Mouse (Mus musculus) forebrain, embryonic 11.5 days (tissue): ENCODE measurements around the gene Olfr1282. TPM values are rescaled to one million over a fixed set of nuclear protein-coding genes. Genes with fewer than 3 reads are reported as not detected.
"Not testable (repeated sequence)": the region's sequence is repeated elsewhere in the genome, so short reads cannot be mapped to it uniquely, and the experiment has no call there.

Experiments used
- ATAC-seq: fragments of 200-750 bp; cut with Nextera tagmentation; replicated peaks from 2 replicates; pipeline ENCODE4 v1.8.0; 2017; ENCODE audit warnings: moderate TSS enrichment; ENCODE audit not compliant: low FRiP score
- DNase-seq: peaks from one replicate; pipeline ENCODE4 v3.0.0-alpha.2; 2017; ENCODE audit warnings: low spot score
- H3K27ac ChIP-seq: fragments of 300-500 bp; sonication (generic); 2 replicates; pipeline ENCODE4 v1.5.1; 2014; ENCODE audit warnings: low read depth, low read length
- H3K27me3 ChIP-seq: fragments of 300-500 bp; sonication (generic); 2 replicates; pipeline ENCODE4 v1.6.1; 2014; ENCODE audit warnings: mild to moderate bottlenecking, low read length, mixed read lengths; ENCODE audit not compliant: control insufficient read depth, insufficient read depth
- H3K36me3 ChIP-seq: fragments of 300-500 bp; sonication (generic); 2 replicates; pipeline ENCODE4 v1.6.1; 2014; ENCODE audit warnings: mild to moderate bottlenecking, low read length, moderate library complexity, mixed read lengths; ENCODE audit not compliant: control insufficient read depth, insufficient read depth
- H3K4me1 ChIP-seq: fragments of 300-500 bp; sonication (generic); replicated peaks from 2 replicates; pipeline ENCODE4 v1.6.1; 2014; ENCODE audit warnings: low read length, mixed read lengths; ENCODE audit not compliant: control insufficient read depth, insufficient read depth
- H3K4me2 ChIP-seq: fragments of 300-500 bp; sonication (generic); 2 replicates; pipeline ENCODE4 v1.6.1; 2014; ENCODE audit warnings: low read depth, mild to moderate bottlenecking, low read length, moderate library complexity, mixed read lengths; ENCODE audit not compliant: severe bottlenecking
- H3K4me3 ChIP-seq: fragments of 300-500 bp; sonication (generic); 2 replicates; pipeline ENCODE4 v1.5.1; 2014; ENCODE audit warnings: low read depth, low read length
- H3K9ac ChIP-seq: fragments of 300-500 bp; sonication (generic); 2 replicates; pipeline ENCODE4 v1.6.1; 2014; ENCODE audit warnings: low read length
- H3K9me3 ChIP-seq: fragments of 300-500 bp; sonication (generic); 2 replicates; pipeline ENCODE4 v1.6.1; 2016; ENCODE audit warnings: low read length, mixed read lengths; ENCODE audit not compliant: control insufficient read depth
- WGBS: fragments of 180-500 bp; shearing (Covaris S2); extraction: QIAGEN DNeasy Blood & Tissue Kit; methylation state at CpG from one replicate; pipeline ENCODE4 v1.1.7; 2014; 5-methylcytosine and 5-hydroxymethylcytosine counted together
- polyA plus RNA-seq: library from polyadenylated mRNA; unstranded; fragments of >200 nt; fragmentation: Nextera tagmentation; extraction: Ambion mirVana; gene quantifications from 2 replicates; pipeline ENCODE4 v1.2.1, GENCODE M21; 2014

Gene Olfr1282
- not detected in 2 replicates for polyA plus RNA-seq

DNA sequence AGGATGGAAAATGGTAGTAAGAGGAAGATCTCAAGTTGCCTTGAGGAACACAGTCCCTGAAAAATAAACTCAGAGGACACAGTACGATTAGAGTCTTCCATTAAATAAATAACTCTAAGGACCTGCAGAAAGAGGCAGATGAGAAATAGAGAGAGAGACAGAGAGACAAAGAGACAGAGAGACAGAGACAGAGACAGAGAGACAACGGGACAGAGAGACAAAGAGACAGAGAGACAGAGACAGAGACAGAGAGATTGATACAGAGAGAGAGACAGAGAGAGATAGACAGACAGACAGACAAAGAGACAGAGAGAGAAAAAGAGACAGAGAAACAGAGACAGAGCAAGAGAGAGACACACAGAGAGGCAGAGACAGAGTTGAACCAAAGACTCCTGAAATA lies at the start of gene Olfr1282:
TSS of gene Olfr1282 (minus strand) at position 101 of the 400 bp plus-strand sequence.
- no peak within 1 kb of the TSS for H3K4me3 ChIP-seq
- WGBS = 80% methylated on average over 2 of the region's 2 CpGs

DNA sequence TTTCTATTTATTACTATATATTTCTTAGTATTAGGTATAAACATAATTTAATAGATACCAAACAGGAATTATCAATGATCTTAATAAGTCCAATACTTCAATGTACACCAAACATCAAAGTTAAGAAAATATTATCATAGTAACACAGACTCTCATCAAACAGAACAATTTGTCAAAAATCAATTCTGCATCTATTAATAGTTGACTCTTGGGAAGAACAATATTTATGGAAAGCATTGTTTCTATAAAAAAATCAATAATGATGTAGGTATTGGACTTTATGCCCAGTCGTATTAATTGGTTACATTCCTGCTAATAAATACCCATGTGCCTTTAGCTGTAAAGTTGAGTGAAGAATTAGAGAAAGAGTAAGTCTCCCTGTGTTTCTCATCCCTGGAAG lies 39.3 kb upstream of the Olfr1282 start, which contains the start of gene Olfr1284:
TSS of gene Olfr1284 (plus strand) at position 301 of the 400 bp plus-strand sequence.
- H3K9ac ChIP-seq = no peak within 1 kb of the TSS
- 79% methylated on average over 1 of the region's 1 CpGs for WGBS

More for the DNA sequence above, at the start of gene Olfr1282:
- Histone ChIP-seq H3K9me3 (no peaks in the 10 kb centered on the region), H3K4me2 (no peak within 1 kb of the TSS), H3K9ac (no peak within 1 kb of the TSS), H3K27ac (no peak within 1 kb of the TSS), H3K4me1 (no peaks in the 10 kb centered on the region), H3K27me3 (no peaks in the 10 kb centered on the region), H3K36me3 (no peaks in the 10 kb centered on the region)
- no peak for ATAC-seq
- no peak for DNase-seq

DNA sequence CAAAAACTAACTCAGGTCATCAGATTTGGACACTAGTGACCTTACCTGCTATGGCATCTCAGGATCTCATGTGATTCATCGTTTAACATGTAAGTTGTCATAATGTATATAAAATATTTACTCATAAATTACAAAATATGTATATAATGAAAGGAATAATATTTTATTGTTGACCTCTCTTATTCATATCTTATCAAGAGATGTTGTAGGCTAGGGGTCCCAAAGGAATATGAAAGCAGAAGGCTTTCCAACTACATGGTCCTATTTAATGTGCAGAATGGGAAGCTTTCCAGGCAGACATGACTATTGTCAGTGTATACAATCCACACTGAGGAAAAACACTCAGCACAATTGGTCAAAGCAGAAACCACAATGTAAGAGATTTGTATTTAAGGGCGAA lies 30.6 kb upstream of the Olfr1282 start, which contains the start of gene Olfr1283:
TSS of gene Olfr1283 (plus strand) at position 301 of the 400 bp plus-strand sequence.
- Histone ChIP-seq H3K36me3 (no peaks in the 10 kb centered on the region), H3K27me3 (no peaks in the 10 kb centered on the region), H3K9me3 (no peaks in the 10 kb centered on the region), H3K9ac (no peak within 1 kb of the TSS), H3K4me3 (no peak within 1 kb of the TSS), H3K4me1 (no peaks in the 10 kb centered on the region), H3K27ac (no peak within 1 kb of the TSS), H3K4me2 (no peak within 1 kb of the TSS)
- 87% methylated on average over 2 of the region's 2 CpGs for WGBS
- DNase-seq = no peak
- no peak for ATAC-seq

More for the DNA sequence above, 39.3 kb upstream of the Olfr1282 start, which contains the start of gene Olfr1284:
- Histone ChIP-seq H3K27me3 (no peaks in the 10 kb centered on the region), H3K9me3 (no peaks in the 10 kb centered on the region), H3K4me1 (no peaks in the 10 kb centered on the region), H3K4me2 (no peak within 1 kb of the TSS), H3K27ac (no peak within 1 kb of the TSS), H3K36me3 (no peaks in the 10 kb centered on the region), H3K4me3 (no peak within 1 kb of the TSS)
- ATAC-seq (no peak), DNase-seq (no peak)

DNA sequence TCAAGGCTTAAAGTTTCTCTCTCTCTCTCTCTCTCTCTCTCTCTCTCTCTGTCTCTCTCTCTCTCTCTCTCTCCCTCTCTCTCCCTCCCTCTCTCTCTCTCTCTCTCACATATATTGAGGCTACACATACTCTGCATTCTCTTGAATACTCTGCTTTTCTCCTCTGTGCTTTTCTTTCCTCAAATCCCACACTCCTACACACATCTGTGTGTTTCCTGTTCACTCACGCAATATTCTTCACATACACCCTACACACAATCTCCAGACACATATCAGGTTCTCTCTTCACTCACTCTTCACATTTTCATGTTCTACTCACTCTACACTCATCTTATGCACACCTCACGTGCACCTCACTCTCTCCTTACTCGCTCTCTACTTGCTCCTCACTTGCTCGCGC lies 2.2 kb downstream of the Olfr1282 start:
- not testable (repeated sequence) for DNase-seq, H3K4me3 ChIP-seq, H3K4me1 ChIP-seq, H3K27ac ChIP-seq, H3K9me3 ChIP-seq, H3K36me3 ChIP-seq, H3K27me3 ChIP-seq, H3K4me2 ChIP-seq, H3K9ac ChIP-seq, ATAC-seq
- 96% methylated on average over 5 of the region's 5 CpGs for WGBS

DNA sequence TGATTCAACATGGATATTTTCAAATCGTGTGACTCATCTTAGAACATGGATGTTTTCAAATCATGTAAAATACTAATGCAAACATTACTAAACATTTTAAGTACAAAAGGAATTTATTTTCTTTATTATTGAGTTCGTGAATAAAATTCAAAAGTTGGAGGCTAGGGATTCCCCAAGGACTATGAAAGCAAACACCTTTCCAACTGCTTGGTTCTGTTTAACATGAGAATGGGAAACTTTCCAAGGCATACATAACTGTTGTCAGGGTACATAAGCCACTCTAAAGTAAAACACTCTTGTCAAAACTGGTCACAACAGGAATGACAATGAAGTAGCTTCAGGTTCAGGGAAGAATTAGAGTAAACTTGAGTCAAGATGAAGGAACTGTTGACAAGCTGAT lies 9.7 kb downstream of the Olfr1282 start, which contains the start of gene Olfr1281:
TSS of gene Olfr1281 (plus strand) at position 301 of the 400 bp plus-strand sequence.
- H3K4me3 ChIP-seq = no peak within 1 kb of the TSS
- 79% methylated on average over 2 of the region's 2 CpGs for whole genome bisulfite sequencing
- H3K4me1 ChIP-seq = no peaks in the 10 kb centered on the region

DNA sequence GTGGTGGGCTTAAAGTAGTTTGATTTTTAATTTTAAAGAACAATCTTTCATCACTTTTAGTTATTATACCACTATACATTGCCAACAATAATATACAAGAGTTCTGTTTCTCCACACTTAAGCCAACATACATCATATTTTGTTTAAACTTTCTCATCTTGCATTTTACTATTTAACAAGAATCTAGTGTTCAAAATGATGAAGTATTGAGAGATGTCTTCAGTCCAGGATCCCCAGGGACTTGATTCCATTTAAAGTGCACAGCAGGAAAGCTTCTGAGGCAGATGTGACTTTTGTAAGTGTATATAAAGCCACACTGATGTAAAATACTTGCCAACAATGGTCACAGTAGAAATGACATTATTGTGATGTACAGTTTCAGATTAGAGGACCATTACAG lies 22.2 kb downstream of the Olfr1282 start, which contains the start of gene Olfr1280:
TSS of gene Olfr1280 (plus strand) at position 301 of the 400 bp plus-strand sequence.
- ATAC-seq (no peak), DNase-seq (no peak)
- Histone ChIP-seq H3K4me1 (no peaks in the 10 kb centered on the region), H3K9me3 (no peaks in the 10 kb centered on the region), H3K4me2 (no peak within 1 kb of the TSS), H3K27ac (no peak within 1 kb of the TSS), H3K36me3 (no peaks in the 10 kb centered on the region), H3K9ac (no peak within 1 kb of the TSS), H3K4me3 (no peak within 1 kb of the TSS), H3K27me3 (no peaks in the 10 kb centered on the region)

More for the DNA sequence above, 9.7 kb downstream of the Olfr1282 start, which contains the start of gene Olfr1281:
- ATAC-seq (no peak), DNase-seq (no peak)
- Histone ChIP-seq H3K27ac (no peak within 1 kb of the TSS), H3K9ac (no peak within 1 kb of the TSS), H3K4me2 (no peak within 1 kb of the TSS), H3K9me3 (no peaks in the 10 kb centered on the region), H3K36me3 (no peaks in the 10 kb centered on the region), H3K27me3 (no peaks in the 10 kb centered on the region)

DNA sequence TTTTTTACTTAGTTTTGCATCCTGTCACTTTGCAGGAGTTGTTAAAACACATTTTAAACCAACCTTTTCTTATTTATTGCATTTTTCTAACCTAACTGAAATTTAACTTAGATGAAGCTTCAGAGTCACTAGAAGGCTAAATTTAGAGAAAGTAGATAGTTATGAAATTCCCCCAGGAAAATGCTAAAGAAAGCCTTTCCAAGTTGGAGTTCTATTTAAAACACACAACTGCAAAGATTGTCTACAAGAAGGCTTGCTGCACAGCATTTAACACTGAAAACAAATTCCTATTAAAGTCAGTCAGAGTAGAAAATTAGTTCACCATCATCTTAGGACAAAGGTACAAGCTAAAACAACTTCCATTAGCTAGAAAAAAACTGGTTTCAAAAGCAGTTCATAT lies 35.5 kb downstream of the Olfr1282 start, which contains the start of gene Olfr1279:
TSS of gene Olfr1279 (plus strand) at position 262 of the 400 bp plus-strand sequence.
- H3K9ac ChIP-seq = no peak within 1 kb of the TSS
- H3K27me3 ChIP-seq = no peaks in the 10 kb centered on the region
- ATAC-seq (no peak), DNase-seq (no peak)
- H3K4me1 ChIP-seq = no peaks in the 10 kb centered on the region
- H3K4me3 ChIP-seq = no peak within 1 kb of the TSS
- no peaks in the 10 kb centered on the region for H3K36me3 ChIP-seq
- H3K4me2 ChIP-seq = no peak within 1 kb of the TSS
- H3K27ac ChIP-seq = no peak within 1 kb of the TSS
- no peaks in the 10 kb centered on the region for H3K9me3 ChIP-seq

DNA sequence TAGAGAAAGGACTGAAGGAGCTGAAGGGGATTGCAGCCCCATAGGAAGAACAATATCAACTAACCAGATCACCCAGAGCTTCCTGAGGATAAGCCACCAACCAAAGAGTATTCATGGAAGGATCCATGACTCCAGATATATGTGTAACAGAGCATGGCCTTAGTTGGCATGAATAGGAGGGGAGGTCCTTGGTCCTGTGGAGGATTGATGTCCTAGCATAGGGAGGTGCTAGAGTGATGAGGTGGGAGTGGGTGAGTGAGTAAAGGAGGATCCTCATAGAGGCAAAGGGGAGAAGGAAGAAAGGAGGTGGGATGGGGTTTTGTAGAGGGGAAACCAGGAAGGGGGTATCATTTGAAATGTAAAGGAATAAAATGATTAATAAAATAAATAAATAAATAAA lies 37.3 kb downstream of the Olfr1282 start:
- ATAC-seq = no peak
- no peak overlapping the region for H3K4me3 ChIP-seq
- H3K9me3 ChIP-seq = no peaks in the 10 kb centered on the region
- H3K4me2 ChIP-seq = no peak overlapping the region
- H3K36me3 ChIP-seq = no peaks in the 10 kb centered on the region
- H3K4me1 ChIP-seq = no peaks in the 10 kb centered on the region
- DNase-seq = no peak
- H3K27ac ChIP-seq = no peak overlapping the region
- H3K27me3 ChIP-seq = no peaks in the 10 kb centered on the region
- H3K9ac ChIP-seq = no peak overlapping the region

DNA sequence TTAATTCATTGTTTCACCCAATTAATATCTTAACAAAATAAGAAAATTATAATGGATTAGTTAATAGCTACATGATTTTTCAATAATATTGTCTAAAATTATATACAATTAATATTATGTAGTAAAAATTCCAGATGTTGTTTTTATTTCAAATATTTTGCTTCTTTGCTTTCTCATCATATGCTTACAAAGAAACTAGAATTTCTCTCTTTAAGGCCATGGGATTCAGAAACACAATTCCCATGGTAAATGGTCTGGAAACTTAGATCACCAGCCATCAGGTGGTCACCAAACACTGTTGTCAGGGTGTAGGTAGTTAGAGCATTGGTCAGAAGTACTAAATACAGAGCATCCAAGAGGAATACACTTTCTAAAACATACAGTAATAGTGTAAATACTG lies 46.0 kb downstream of the Olfr1282 start, which contains the start of gene Olfr1278:
TSS of gene Olfr1278 (plus strand) at position 301 of the 400 bp plus-strand sequence.
- DNase-seq (no peak), ATAC-seq (no peak)
- H3K4me3 ChIP-seq = no peak within 1 kb of the TSS
- H3K9me3 ChIP-seq = no peaks in the 10 kb centered on the region
- no peaks in the 10 kb centered on the region for H3K27me3 ChIP-seq
- no peak within 1 kb of the TSS for H3K9ac ChIP-seq
- no peak within 1 kb of the TSS for H3K27ac ChIP-seq
- no peaks in the 10 kb centered on the region for H3K4me1 ChIP-seq
- H3K36me3 ChIP-seq = no peaks in the 10 kb centered on the region
- H3K4me2 ChIP-seq = no peak within 1 kb of the TSS
